In the genomic region with DNA sequence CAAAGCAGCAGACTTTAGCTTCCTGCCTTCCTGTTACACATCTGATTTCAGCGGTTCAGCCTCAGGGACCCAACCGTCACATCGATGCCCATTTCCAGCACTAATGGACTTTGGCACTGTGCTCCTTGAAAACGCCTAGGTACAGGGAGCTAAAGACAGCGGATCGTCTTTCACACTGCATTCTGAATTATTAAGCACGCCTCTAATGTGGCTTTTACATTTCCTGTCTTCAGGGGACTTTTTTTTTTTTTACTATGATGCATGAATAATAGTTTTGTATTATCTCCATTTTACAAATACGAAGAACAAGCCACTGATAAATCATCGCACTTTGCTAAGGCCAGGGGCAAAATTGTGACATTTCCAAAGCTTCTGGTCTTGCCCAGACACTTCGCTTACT, we compare ENCODE assay signal across 30 mouse cellular contexts. TPM values are rescaled to one million over a fixed set of nuclear protein-coding genes. Genes with fewer than 3 reads are reported as not detected.
"Had no signal": no experiment of that assay in that cellular context is flagged by ENCODE, and none has a peak within 500 bp of the region (broad histone marks: within the 10 kb centered on the region; RNA-seq: fewer than 3 reads in every experiment).

No protein-coding gene starts in this region.

- H3K27ac ChIP-seq: kidney, postnatal 0 days; layer of hippocampus, adult 2 months; left cerebral cortex, adult 2 months; limb, embryonic 12.5 days; limb, embryonic 15.5 days; liver, embryonic 14.5 days; stomach, postnatal 0 days had no signal

- H3K36me3 ChIP-seq: limb, embryonic 12.5 days; limb, embryonic 15.5 days; neural tube, embryonic 13.5 days had no signal

- ATAC-seq: liver, postnatal 0 days; lung, postnatal 0 days had no signal

- H3K4me1 ChIP-seq: limb, embryonic 12.5 days; limb, embryonic 15.5 days had no signal

- H3K4me2 ChIP-seq: limb, embryonic 12.5 days; limb, embryonic 15.5 days; liver, embryonic 11.5 days; lung, embryonic 14.5 days; midbrain, embryonic 11.5 days; neural tube, embryonic 13.5 days had no signal

- H3K9me3 ChIP-seq: limb, embryonic 12.5 days; limb, embryonic 15.5 days had no signal

- H3K9ac ChIP-seq: limb, embryonic 12.5 days; limb, embryonic 15.5 days; liver, embryonic 14.5 days; liver, postnatal 0 days; lung, embryonic 14.5 days; neural tube, embryonic 13.5 days had no signal

- H3K4me3 ChIP-seq: layer of hippocampus, adult 2 months; left cerebral cortex, adult 2 months; limb, embryonic 12.5 days; limb, embryonic 15.5 days; myocyte; neural tube, embryonic 13.5 days had no signal

- DNase-seq: kidney, adult 11 months; kidney, adult 9 months; kidney, postnatal 25 days; layer of hippocampus, postnatal 36 days; left cerebral cortex, postnatal 4 days; liver, postnatal 0 days; lung, embryonic 14.5 days; right cerebral cortex, adult 18-20 months; right cerebral cortex, postnatal 14 days; right cerebral cortex, postnatal 4 days; thymus, adult 2 months; thymus, postnatal 14 days; thymus, postnatal 4 days had no signal

RNA-seq across cellular contexts. Expression of a gene that starts 34.7 kb away (rescaled TPM):
- total RNA-seq: megakaryocyte progenitor cell, adult 5-6 weeks; megakaryocyte-erythroid progenitor cell, adult 5-6 weeks; monocyte, adult 5-6 weeks; neutrophil, adult 5-6 weeks had no signal
- polyA plus RNA-seq: liver, postnatal 0 days had no signal

RNA-seq across cellular contexts. Expression of a gene that starts 36.4 kb away (rescaled TPM):
- total RNA-seq: layer of hippocampus, adult 2 months; layer of hippocampus, postnatal 10 days; layer of hippocampus, postnatal 36 days; left cerebral cortex, adult 2 months; left cerebral cortex, postnatal 4 days had no signal
- polyA plus RNA-seq: myocyte had no signal
